Mouse (Mus musculus) retina, postnatal 7 days (tissue): ENCODE data around the gene Avil.

ENCODE experiments used
- DNase-seq: peaks from one replicate; pipeline ENCODE4 v3.0.0-alpha.2; 2012; ENCODE audit warnings: low read depth, low spot score

Avil gene

DNA sequence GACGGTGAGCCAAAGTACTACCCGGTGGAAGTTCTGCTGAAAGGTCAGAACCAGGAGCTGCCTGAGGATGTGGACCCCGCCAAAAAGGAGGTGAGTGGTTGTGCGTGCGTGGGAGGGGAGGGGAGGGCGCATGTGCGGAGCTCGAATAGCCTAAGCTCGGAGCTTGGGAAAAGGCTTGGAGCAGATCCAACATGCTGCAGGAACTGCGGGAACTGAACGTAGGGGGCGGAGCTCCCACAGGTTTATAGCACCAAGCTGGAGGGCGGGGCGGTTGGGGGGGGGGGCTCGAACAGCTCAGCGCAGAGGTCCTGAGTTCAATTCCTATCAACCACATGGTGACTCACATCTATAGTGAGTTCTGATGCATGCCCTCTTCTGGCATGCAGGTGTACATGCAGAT, 17.9 kb downstream of the Avil start:
- DNase-seq, result no peak

DNA sequence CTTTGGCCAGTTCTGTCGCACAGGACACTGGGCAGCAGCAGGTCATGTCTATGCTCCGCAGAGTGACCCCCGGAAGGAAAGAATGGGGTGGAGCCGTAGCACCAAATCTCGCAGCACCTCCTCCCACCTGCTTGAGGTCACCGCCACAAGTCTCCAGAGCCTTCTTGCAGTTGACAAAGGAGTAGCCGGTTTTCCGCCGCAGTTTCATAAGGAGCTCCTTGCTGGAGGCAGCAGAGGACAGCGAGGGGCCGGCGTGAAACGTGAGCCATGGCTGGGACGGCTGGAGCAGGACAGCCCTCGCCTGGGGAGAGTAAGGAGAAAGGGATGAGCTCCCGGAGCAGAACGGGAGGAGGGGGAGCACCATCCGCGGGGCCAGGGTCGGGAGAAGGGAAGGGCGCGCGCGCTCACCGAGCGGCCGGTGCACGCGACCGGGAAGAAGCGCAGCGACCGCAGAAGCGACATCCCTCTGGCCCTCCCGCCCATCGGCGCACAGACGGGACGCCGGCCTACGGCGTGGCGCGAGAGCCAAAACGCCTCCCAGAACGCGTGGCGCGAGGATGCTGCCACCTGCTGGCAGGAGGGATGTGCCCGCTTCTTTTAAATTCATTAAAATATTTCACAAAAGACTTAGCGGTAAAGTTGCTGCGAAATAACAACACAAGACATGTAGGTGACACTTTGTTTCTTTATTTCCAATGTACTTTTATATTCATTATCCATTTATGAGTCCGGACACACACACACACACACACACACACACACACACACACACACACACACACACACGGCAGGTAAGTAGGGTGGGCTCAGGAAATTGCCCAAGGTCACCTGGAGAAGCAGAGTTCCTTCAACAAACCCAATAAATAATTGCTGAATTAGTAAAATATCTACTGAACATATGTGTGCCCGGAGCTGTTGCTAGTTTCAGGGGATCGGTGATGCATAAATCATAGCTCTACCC, 30.1 kb downstream of the Avil start, which contains the start of gene Tsfm:
Tsfm (minus strand) TSS at position 505 of the 961 bp plus-strand sequence.
- peak; percentile 88 for DNase-seq

DNA sequence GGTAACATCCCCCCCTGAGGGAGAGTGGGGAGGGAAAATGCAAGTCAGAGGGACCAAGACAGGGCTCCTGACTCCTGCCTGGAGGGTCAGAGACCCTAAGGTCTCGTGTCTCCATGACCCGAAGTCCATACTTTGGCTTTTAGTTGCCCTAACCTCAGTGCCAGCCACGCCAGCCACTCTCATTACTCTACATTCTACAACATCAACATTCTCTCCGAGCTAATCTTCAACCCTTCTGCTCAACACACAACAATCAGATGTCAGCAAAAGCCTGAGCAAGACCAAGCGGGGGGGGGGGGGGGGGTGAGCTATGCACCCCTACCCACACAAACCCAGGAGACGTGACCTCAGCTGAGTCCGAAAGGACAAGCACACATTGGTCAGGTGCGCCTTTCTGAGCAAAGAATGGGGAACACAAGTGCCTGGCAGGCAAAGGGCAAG, 32.8 kb downstream of the Avil start:
- no peak for DNase-seq

DNA sequence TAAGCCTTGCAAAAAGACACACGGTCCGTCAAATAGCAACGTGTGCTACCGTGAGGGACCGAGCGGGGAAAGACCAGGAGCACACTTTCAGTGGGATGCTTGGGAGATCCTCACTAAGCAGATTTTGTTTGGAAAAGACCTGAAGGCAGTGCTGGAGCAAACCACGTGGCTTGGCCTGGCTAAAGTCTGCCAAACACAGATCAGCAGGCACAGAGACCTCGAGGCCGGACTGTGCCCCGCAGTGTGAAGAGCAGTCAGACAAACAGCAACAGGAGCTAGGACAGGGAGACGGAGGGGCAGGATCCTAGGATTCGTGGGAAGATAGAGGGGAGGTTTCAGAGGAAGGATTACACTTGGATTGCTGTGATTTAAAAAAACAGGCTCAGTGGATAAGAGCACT, 35.8 kb downstream of the Avil start:
- no peak for DNase-seq

- DNase-seq, result no peak
Observed at GRCm38 (mm10) chr10:127037641-127038040, 37.1 kb downstream of the Avil start.

DNA sequence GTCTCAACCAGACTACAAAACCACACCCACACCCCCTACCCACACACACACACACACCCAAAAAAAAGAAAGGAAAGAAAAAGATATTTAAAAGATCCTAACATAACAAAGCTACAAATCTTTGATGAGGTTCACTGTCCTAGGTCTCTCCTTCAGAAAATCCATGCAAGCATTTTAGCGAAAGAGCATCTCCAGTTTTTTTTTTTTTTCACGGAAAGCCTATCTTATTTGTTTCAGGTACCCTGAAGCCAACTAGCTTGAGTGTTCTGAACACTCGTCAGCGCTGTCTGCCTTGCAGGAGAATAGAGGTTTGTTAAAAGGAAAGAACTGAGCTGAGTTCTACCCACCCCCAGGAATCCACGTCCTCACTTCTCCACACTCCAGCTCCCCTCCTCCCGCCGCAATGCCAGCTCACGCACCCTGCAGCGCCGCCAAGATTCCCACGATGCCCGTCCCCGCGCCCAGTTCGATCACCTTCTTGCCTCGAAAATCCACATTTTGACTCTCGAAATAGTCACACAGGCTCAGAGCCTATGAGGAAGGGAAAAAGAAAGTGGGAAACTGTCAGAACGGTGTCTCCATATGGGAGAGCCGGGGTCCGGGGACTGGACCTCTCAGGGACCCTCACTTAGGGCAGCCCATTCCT, 40.2 kb downstream of the Avil start:
- no peak for DNase-seq

GRCm38 (mm10) chr10:127041274-127041766, 40.8 kb downstream of the Avil start, which contains the start of the genes Mettl1 and Eef1akmt3:
Mettl1 (plus strand) TSS chr10:127041414.
Eef1akmt3 (minus strand) TSS chr10:127041513.
- no peak for DNase-seq

DNA sequence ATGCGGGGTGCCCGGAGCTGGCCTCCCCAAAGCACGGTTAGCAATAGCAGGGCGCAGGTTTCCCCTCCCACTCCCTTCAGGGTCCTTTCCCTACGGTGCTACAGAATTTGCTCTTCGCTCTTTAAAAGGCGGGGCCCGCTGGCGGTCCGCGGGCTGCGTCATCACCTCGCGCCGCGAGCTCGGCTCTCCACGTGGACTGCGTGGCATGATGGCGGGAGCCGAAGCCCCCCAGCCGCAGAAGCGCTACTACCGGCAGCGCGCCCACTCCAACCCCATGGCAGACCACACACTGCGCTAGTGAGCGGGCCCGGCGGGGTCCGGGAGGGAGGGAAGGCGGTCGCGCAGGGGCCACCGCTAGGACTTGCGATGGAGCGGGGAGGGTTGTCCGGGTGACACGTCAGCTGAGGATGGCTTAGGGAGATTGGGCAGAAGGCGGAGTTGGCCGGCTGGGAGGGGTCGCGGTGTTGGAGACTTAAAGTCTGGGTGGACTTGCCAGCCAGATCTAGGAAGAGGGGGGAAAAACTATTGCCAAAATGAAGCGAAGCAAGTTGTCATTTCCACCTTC, 41.3 kb downstream of the Avil start:
- peak; percentile 84 for DNase-seq

DNA sequence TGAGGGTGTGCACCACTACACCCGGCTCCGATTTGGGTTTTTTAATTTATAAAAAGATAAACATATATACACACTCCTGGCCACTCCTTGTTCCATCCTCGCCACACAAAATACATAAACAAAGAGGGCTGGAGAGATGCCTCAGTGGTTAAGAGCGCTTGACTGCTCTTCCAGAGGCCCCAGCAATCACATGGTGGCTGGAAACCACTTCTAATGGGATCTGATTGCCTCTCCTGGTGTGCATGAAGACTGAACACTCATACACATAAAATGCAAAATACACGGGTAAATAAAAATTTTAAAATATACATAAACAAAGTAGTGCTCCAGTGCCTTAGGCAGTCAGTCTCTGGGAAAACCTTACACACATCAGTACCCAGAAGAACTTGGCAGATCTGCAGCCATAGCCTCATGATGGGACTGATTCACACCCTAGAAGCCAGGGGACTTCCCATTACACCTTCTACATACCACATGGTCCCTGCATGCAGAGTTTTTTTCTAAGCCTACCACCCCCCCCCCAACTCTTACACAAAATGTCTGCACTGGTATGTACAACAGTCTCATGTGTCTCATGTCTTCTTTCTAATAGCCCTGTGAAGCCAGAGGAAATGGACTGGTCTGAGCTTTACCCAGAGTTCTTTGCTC, 42.1 kb downstream of the Avil start:
- DNase-seq, result no peak

GRCm38 (mm10) chr10:127043187-127043586, 42.7 kb downstream of the Avil start:
- DNase-seq, result no peak

- no peak for DNase-seq
Observed at GRCm38 (mm10) chr10:127047954-127048353, 47.4 kb downstream of the Avil start, which contains the start of gene Cyp27b1. Cyp27b1 (plus strand) TSS chr10:127048250.

- DNase-seq, result no peak
Observed at GRCm38 (mm10) chr10:127048608-127049394, 48.3 kb downstream of the Avil start.

GRCm38 (mm10) chr10:127049395-127050118, 49.0 kb downstream of the Avil start:
- no peak for DNase-seq

DNA sequence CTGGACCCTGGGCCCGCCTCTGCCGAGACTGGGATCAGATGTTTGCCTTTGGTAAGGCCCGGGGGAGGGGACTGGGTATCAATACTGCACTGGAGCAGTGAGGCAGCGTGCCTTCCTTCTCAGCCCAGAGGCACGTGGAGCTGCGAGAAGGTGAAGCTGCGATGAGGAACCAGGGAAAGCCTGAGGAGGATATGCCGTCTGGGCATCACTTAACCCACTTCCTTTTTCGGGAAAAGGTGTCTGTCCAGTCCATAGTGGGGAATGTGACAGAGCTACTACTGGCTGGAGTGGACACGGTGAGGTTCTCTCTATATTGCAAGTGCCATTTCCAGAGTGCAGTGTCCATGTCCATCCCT, 49.6 kb downstream of the Avil start:
- DNase-seq, result no peak

DNA sequence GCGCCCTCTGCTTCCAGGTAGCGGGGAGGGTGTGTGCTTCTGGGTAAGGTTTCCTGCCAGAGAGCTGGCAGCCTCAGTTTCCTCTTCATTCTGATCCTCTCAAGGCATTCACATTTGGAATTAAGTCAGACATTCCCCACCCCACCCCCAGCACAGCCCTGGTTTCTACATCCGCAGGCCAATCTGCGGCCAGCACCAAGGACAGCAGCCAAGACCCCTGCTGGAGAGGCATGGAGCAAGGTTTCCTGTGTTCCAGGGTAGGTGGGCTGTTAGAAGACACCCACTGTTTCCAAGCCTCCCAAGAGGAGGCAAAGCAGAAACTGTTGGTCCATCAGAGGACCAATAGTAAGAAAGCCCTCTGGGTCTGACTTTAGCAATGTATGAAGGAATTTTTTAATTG, 54.1 kb downstream of the Avil start:
- DNase-seq, result no peak

GRCm38 (mm10) chr10:127055406-127055805, 54.9 kb downstream of the Avil start:
- no peak for DNase-seq

- no peak for DNase-seq
Observed at GRCm38 (mm10) chr10:127056490-127056889, 56.0 kb downstream of the Avil start.

- DNase-seq, result peak; percentile 87
Observed at GRCm38 (mm10) chr10:127058161-127058560, 57.7 kb downstream of the Avil start.

- DNase-seq, result no peak
Observed at GRCm38 (mm10) chr10:127058708-127059107, 58.2 kb downstream of the Avil start.
